Mouse (Mus musculus): ENCODE measurements around the gene Rbm20. TPM values are rescaled to one million over a fixed set of nuclear protein-coding genes. Genes with fewer than 3 reads are reported as not detected.

The Rbm20 gene
- polyA plus RNA-seq, 1 experiment from 2014 or later, result 4.7 TPM

DNA sequence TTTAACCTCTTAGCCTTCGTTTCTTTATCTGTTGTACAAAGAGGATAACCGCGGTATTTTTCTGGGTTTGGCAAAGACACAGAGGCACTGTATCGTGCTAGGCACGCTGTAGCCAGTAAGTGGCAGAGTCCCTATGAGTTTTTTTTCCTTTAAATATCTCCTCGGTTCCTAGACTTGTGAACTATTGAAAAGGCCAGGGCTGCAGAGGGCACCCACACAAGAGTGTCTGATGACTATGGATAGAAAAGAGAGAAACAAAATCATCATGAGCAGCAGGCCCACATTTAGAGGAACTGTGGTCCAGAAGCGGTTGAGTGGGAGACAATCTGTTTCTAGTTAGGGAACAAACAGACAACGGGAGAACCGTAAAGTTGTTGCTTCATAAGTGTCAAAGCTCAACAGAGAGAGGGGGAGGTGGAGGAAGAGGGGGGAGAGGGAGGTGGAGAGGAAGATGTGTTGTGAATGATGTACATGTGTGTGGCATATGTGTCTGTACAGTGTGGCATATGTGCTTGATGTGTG lies 215.8 kb downstream of the Rbm20 start:
- Histone ChIP-seq H3K4me2 (ENCODE audit: low read length) (no peak overlapping the region), H3K27me3 (replicated peaks; ENCODE audit: control insufficient read depth, insufficient read depth, low read length) (no peaks in the 10 kb centered on the region), H3K4me1 (ENCODE audit: control insufficient read depth, insufficient read depth, low read length) (no peaks in the 10 kb centered on the region), H3K27ac (ENCODE audit: low read depth, low read length) (no peak overlapping the region), H3K4me3 (ENCODE audit: low read depth, low read length) (no peak overlapping the region), H3K9ac (ENCODE audit: low read length) (no peak overlapping the region), H3K9me3 (replicated peaks; ENCODE audit: control insufficient read depth, low read length) (no peaks in the 10 kb centered on the region), H3K36me3 (ENCODE audit: control insufficient read depth, insufficient read depth, low read length) (no peaks in the 10 kb centered on the region)
- 74% methylated on average over 9 of the region's 9 CpGs for WGBS
- DNase-seq (ENCODE audit: low spot score) (no peak), ATAC-seq (no peak)

GRCm38 (mm10) chr19:53893711-53894171 lies 216.6 kb downstream of the Rbm20 start:
- no peaks in the 10 kb centered on the region for H3K36me3 ChIP-seq (ENCODE audit: control insufficient read depth, insufficient read depth, low read length)
- 80% methylated on average over 3 of the region's 3 CpGs for WGBS
- no peak overlapping the region for H3K4me3 ChIP-seq (ENCODE audit: low read depth, low read length)
- ATAC-seq (no peak), DNase-seq (ENCODE audit: low spot score) (no peak)
- no peaks in the 10 kb centered on the region for H3K27me3 ChIP-seq (replicated peaks; ENCODE audit: control insufficient read depth, insufficient read depth, low read length)
- no peak overlapping the region for H3K27ac ChIP-seq (ENCODE audit: low read depth, low read length)
- H3K4me1 ChIP-seq (ENCODE audit: control insufficient read depth, insufficient read depth, low read length), result no peaks in the 10 kb centered on the region
- no peak overlapping the region for H3K4me2 ChIP-seq (ENCODE audit: low read length)
- no peaks in the 10 kb centered on the region for H3K9me3 ChIP-seq (replicated peaks; ENCODE audit: control insufficient read depth, low read length)
- H3K9ac ChIP-seq (ENCODE audit: low read length), result no peak overlapping the region

GRCm38 (mm10) chr19:53894538-53895121 lies 217.5 kb downstream of the Rbm20 start:
- H3K9ac ChIP-seq (ENCODE audit: low read length), result no peak overlapping the region
- ATAC-seq (no peak), DNase-seq (ENCODE audit: low spot score) (no peak)
- no peak overlapping the region for H3K27ac ChIP-seq (ENCODE audit: low read depth, low read length)
- H3K4me3 ChIP-seq (ENCODE audit: low read depth, low read length), result no peak overlapping the region
- no peak overlapping the region for H3K4me2 ChIP-seq (ENCODE audit: low read length)
- no peaks in the 10 kb centered on the region for H3K36me3 ChIP-seq (ENCODE audit: control insufficient read depth, insufficient read depth, low read length)
- no peaks in the 10 kb centered on the region for H3K4me1 ChIP-seq (ENCODE audit: control insufficient read depth, insufficient read depth, low read length)
- H3K9me3 ChIP-seq (replicated peaks; ENCODE audit: control insufficient read depth, low read length), result no peaks in the 10 kb centered on the region
- 80% methylated on average over 12 of the region's 12 CpGs for WGBS
- H3K27me3 ChIP-seq (replicated peaks; ENCODE audit: control insufficient read depth, insufficient read depth, low read length), result no peaks in the 10 kb centered on the region

GRCm38 (mm10) chr19:53898046-53898445 lies 220.9 kb downstream of the Rbm20 start:
- no peaks in the 10 kb centered on the region for H3K9me3 ChIP-seq (replicated peaks; ENCODE audit: control insufficient read depth, low read length)
- no peak overlapping the region for H3K27ac ChIP-seq (ENCODE audit: low read depth, low read length)
- no peak overlapping the region for H3K4me3 ChIP-seq (ENCODE audit: low read depth, low read length)
- H3K36me3 ChIP-seq (ENCODE audit: control insufficient read depth, insufficient read depth, low read length), result no peaks in the 10 kb centered on the region
- peaks cover 5% of the 10 kb centered on the region; the same call in 1 of the 2 replicates for H3K4me1 ChIP-seq (ENCODE audit: control insufficient read depth, insufficient read depth, low read length)
- no peaks in the 10 kb centered on the region for H3K27me3 ChIP-seq (replicated peaks; ENCODE audit: control insufficient read depth, insufficient read depth, low read length)
- H3K9ac ChIP-seq (ENCODE audit: low read length), result no peak overlapping the region
- H3K4me2 ChIP-seq (ENCODE audit: low read length), result no peak overlapping the region
- no peak for DNase-seq (ENCODE audit: low spot score)
- ATAC-seq, result no peak
- WGBS, result 82% methylated on average over 5 of the region's 5 CpGs

DNA sequence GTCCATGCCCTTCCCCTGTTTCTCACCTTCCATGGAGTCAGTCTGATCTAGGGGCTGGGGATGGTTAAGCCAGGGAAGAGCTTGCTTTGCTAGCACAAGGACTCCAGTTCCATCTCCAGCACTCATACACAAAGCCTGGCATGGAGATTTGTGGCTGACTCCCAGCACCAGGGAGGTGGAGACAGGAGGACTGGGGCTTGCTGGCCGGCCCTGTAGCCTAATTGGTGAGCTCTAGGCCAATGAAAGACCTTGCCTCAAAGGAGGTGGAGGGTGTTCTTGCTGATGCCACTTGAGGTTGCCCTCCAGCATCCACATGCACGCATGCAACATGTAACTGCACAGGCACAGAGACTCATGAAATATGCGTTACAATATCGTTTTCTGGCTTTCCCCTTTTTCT lies 221.4 kb downstream of the Rbm20 start:
- H3K27me3 ChIP-seq (replicated peaks; ENCODE audit: control insufficient read depth, insufficient read depth, low read length), result no peaks in the 10 kb centered on the region
- H3K4me1 ChIP-seq (ENCODE audit: control insufficient read depth, insufficient read depth, low read length), result peaks cover 5% of the 10 kb centered on the region; the same call in 1 of the 2 replicates
- ATAC-seq (no peak), DNase-seq (ENCODE audit: low spot score) (no peak)
- WGBS, result 74% methylated on average over 4 of the region's 4 CpGs
- no peaks in the 10 kb centered on the region for H3K9me3 ChIP-seq (replicated peaks; ENCODE audit: control insufficient read depth, low read length)
- no peak overlapping the region for H3K9ac ChIP-seq (ENCODE audit: low read length)
- H3K27ac ChIP-seq (ENCODE audit: low read depth, low read length), result no peak overlapping the region
- no peak overlapping the region for H3K4me3 ChIP-seq (ENCODE audit: low read depth, low read length)
- H3K36me3 ChIP-seq (ENCODE audit: control insufficient read depth, insufficient read depth, low read length), result no peaks in the 10 kb centered on the region
- H3K4me2 ChIP-seq (ENCODE audit: low read length), result no peak overlapping the region

GRCm38 (mm10) chr19:53898970-53899900 lies 222.1 kb downstream of the Rbm20 start:
- H3K4me1 ChIP-seq (ENCODE audit: control insufficient read depth, insufficient read depth, low read length), result peaks cover 5% of the 10 kb centered on the region; the same call in 1 of the 2 replicates
- H3K9me3 ChIP-seq (replicated peaks; ENCODE audit: control insufficient read depth, low read length), result no peaks in the 10 kb centered on the region
- no peaks in the 10 kb centered on the region for H3K27me3 ChIP-seq (replicated peaks; ENCODE audit: control insufficient read depth, insufficient read depth, low read length)
- 79% methylated on average over 25 of the region's 25 CpGs for WGBS
- DNase-seq (ENCODE audit: low spot score) (no peak), ATAC-seq (no peak)
- H3K4me2 ChIP-seq (ENCODE audit: low read length), result no peak overlapping the region
- no peaks in the 10 kb centered on the region for H3K36me3 ChIP-seq (ENCODE audit: control insufficient read depth, insufficient read depth, low read length)
- H3K27ac ChIP-seq (ENCODE audit: low read depth, low read length), result no peak overlapping the region
- no peak overlapping the region for H3K9ac ChIP-seq (ENCODE audit: low read length)
- H3K4me3 ChIP-seq (ENCODE audit: low read depth, low read length), result no peak overlapping the region

DNA sequence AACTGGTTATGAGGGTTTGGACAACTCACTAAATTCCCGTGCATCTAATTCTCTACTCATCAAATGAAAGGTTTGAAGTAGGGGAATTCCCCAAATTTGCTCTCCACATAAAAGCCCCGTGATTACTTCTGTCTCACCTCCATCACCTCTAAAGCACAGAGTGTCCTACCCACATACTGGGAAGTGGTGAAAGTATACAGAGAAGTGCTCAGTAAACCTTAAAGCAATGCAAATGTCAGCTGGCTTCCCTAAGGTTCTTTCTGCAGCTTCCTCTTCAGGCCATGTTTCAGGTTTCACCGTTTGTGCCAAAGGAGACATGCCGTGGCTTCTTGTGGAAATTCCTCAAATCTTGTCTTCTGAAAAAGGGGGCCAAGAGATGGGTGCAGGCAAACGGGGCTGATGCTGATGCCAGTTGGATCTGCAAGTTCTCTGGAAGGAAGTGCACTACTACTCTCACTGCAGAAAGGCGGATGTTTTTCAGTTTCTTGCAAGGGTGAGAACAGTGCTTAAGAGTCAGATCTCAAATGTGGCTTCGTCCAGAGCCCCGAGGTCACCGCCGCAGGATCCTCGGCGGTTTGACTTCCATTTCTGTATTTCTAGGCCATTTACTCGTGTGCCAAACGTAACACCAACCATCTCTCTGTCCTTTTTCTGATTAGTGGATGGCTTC lies 223.0 kb downstream of the Rbm20 start:
- Histone ChIP-seq H3K4me3 (ENCODE audit: low read depth, low read length) (no peak overlapping the region), H3K36me3 (ENCODE audit: control insufficient read depth, insufficient read depth, low read length) (no peaks in the 10 kb centered on the region), H3K27me3 (replicated peaks; ENCODE audit: control insufficient read depth, insufficient read depth, low read length) (no peaks in the 10 kb centered on the region), H3K9me3 (replicated peaks; ENCODE audit: control insufficient read depth, low read length) (no peaks in the 10 kb centered on the region), H3K4me1 (ENCODE audit: control insufficient read depth, insufficient read depth, low read length) (peaks cover 11% of the 10 kb centered on the region), H3K27ac (ENCODE audit: low read depth, low read length) (no peak overlapping the region), H3K4me2 (ENCODE audit: low read length) (no peak overlapping the region), H3K9ac (ENCODE audit: low read length) (no peak overlapping the region)
- 89% methylated on average over 14 of the region's 14 CpGs for WGBS
- ATAC-seq (no peak), DNase-seq (ENCODE audit: low spot score) (no peak)

DNA sequence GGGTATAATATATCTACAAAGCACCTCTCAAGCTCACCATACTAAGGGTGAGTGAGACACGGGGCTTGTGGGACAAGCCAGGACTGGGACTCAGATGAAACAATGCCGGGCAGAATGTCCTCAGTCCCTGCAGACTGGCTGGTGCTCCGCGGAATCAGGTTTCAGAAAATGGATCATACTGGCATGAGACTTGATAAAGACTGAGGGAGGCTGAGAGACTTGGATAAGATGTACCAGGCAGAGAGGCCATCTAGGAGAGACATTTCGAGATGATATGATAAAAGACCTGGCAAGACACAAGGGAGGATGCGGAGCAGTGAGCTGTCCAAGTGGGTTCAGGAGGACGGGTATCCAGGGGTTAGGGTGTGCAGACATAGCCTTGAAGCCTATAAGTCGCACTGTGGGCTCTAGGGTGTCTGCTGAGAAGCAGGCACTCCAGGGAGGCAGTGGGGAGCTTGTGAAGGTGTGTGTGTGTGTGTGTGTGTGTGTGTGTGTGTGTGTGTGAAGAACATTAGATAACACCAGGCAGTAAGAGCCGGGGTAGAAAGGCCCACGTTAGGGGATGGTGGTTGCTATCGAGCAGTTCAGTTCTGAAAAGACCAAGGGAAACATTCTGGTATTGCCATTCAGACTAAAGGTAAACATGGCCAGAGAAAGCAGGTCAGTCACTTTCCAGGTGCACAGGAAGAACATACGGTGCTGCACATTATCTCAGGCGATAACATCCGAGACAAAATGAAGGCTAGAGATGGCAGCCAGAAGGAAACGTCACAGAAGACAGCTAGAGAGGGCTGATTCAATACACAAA lies 225.0 kb downstream of the Rbm20 start:
- peak overlapping the region; percentile 52 for H3K27ac ChIP-seq (ENCODE audit: low read depth, low read length)
- 59% methylated on average over 15 of the region's 15 CpGs for WGBS
- peak overlapping the region; percentile 95 for H3K4me3 ChIP-seq (ENCODE audit: low read depth, low read length)
- peak overlapping the region; percentile 92 for H3K9ac ChIP-seq (ENCODE audit: low read length)
- ATAC-seq, result no peak
- peak overlapping the region; percentile 70 for H3K4me2 ChIP-seq (ENCODE audit: low read length)
- no peaks in the 10 kb centered on the region for H3K9me3 ChIP-seq (replicated peaks; ENCODE audit: control insufficient read depth, low read length)
- DNase-seq (ENCODE audit: low spot score), result no peak
- peaks cover 15% of the 10 kb centered on the region for H3K4me1 ChIP-seq (ENCODE audit: control insufficient read depth, insufficient read depth, low read length)
- no peaks in the 10 kb centered on the region for H3K27me3 ChIP-seq (replicated peaks; ENCODE audit: control insufficient read depth, insufficient read depth, low read length)
- no peaks in the 10 kb centered on the region for H3K36me3 ChIP-seq (ENCODE audit: control insufficient read depth, insufficient read depth, low read length)

All from forebrain, embryonic 14.5 days (tissue).